Mouse (Mus musculus): Measurements from ENCODE around the gene Fam174b. TPM values are rescaled to one million over a fixed set of nuclear protein-coding genes. Genes with fewer than 3 reads are reported as not detected.

Gene Fam174b
- 35.7 and 40.2 TPM in 2 replicates for polyA plus RNA-seq (2015; fragmentation: Nextera tagmentation; extraction: Ambion mirVana)

- peak; percentile 78 for ATAC-seq (ENCODE audit: low FRiP score)
- H3K9me3 ChIP-seq = no peaks in the 10 kb centered on the region
- WGBS = under 1% methylated on average over 94 of the region's 94 CpGs
- peaks cover 25% of the 10 kb centered on the region for H3K27me3 ChIP-seq
- H3K9ac ChIP-seq = peak within 1 kb of the TSS; percentile 86
- peaks cover 34% of the 10 kb centered on the region for H3K4me1 ChIP-seq (replicated peaks)
- H3K4me3 ChIP-seq = peak within 1 kb of the TSS; percentile 68
- H3K4me2 ChIP-seq = peak within 1 kb of the TSS; percentile 86
- no peaks in the 10 kb centered on the region for H3K36me3 ChIP-seq
- H3K27ac ChIP-seq = peak within 1 kb of the TSS; percentile 92
Measured at GRCm38 (mm10) chr7:73740111-73741035, at the start of gene Fam174b. TSS of gene Fam174b (plus strand) at chr7:73740302.

- ATAC-seq (ENCODE audit: low FRiP score) = no peak
- Histone ChIP-seq H3K27me3 (no peaks in the 10 kb centered on the region), H3K4me3 (no peak overlapping the region), H3K9me3 (0 out of 2 replicates have a peak, but pooled peaks cover 4% of the 10 kb centered on the region), H3K4me2 (no peak overlapping the region), H3K27ac (no peak overlapping the region), H3K4me1 (replicated peaks) (no peaks in the 10 kb centered on the region), H3K36me3 (no peaks in the 10 kb centered on the region), H3K9ac (no peak overlapping the region)
- 85% methylated on average over 3 of the region's 3 CpGs for WGBS
Measured at GRCm38 (mm10) chr7:73697092-73697491, 43.0 kb upstream of the Fam174b start.

- Histone ChIP-seq H3K4me1 (replicated peaks) (no peaks in the 10 kb centered on the region), H3K9ac (no peak overlapping the region), H3K9me3 (no peaks in the 10 kb centered on the region), H3K4me3 (no peak overlapping the region), H3K27me3 (no peaks in the 10 kb centered on the region), H3K36me3 (no peaks in the 10 kb centered on the region), H3K27ac (no peak overlapping the region), H3K4me2 (no peak overlapping the region)
- no peak for ATAC-seq (ENCODE audit: low FRiP score)
Measured at GRCm38 (mm10) chr7:73704305-73704704, 35.8 kb upstream of the Fam174b start.

- Histone ChIP-seq H3K9ac (no peak overlapping the region), H3K4me3 (no peak overlapping the region), H3K27ac (no peak overlapping the region), H3K36me3 (no peaks in the 10 kb centered on the region), H3K27me3 (no peaks in the 10 kb centered on the region), H3K9me3 (no peaks in the 10 kb centered on the region; the same call in 1 of the 2 replicates), H3K4me1 (replicated peaks) (peaks cover 8% of the 10 kb centered on the region), H3K4me2 (no peak overlapping the region)
- 93% methylated on average over 8 of the region's 8 CpGs for WGBS
- ATAC-seq (ENCODE audit: low FRiP score) = no peak
Measured at GRCm38 (mm10) chr7:73713506-73713905, 26.6 kb upstream of the Fam174b start.

GRCm38 (mm10) chr7:73715928-73716749 lies 24.0 kb upstream of the Fam174b start:
- Histone ChIP-seq H3K9ac (no peak overlapping the region), H3K36me3 (no peaks in the 10 kb centered on the region), H3K4me3 (no peak overlapping the region), H3K27ac (peak overlapping the region; percentile 52; the same call in 1 of the 2 replicates), H3K27me3 (no peaks in the 10 kb centered on the region), H3K4me2 (no peak overlapping the region), H3K9me3 (no peaks in the 10 kb centered on the region; the same call in 1 of the 2 replicates), H3K4me1 (replicated peaks) (peaks cover 11% of the 10 kb centered on the region)
- ATAC-seq (ENCODE audit: low FRiP score) = peak; percentile 88
- WGBS = 32% methylated on average over 15 of the region's 15 CpGs

- Histone ChIP-seq H3K4me1 (replicated peaks) (peaks cover 11% of the 10 kb centered on the region), H3K27ac (peak overlapping the region; percentile 30; the same call in 1 of the 2 replicates), H3K9ac (no peak overlapping the region), H3K4me2 (no peak overlapping the region), H3K4me3 (no peak overlapping the region), H3K27me3 (no peaks in the 10 kb centered on the region), H3K9me3 (no peaks in the 10 kb centered on the region; the same call in 1 of the 2 replicates), H3K36me3 (no peaks in the 10 kb centered on the region)
- 47% methylated on average over 3 of the region's 3 CpGs for WGBS
- ATAC-seq (ENCODE audit: low FRiP score) = no peak
Measured at GRCm38 (mm10) chr7:73716841-73717240, 23.3 kb upstream of the Fam174b start.

GRCm38 (mm10) chr7:73718031-73718430 lies 22.1 kb upstream of the Fam174b start:
- WGBS = 75% methylated on average over 10 of the region's 10 CpGs

GRCm38 (mm10) chr7:73718497-73719007 lies 21.6 kb upstream of the Fam174b start:
- no peak for ATAC-seq (ENCODE audit: low FRiP score)
- Histone ChIP-seq H3K9ac (no peak overlapping the region), H3K4me3 (no peak overlapping the region), H3K27ac (no peak overlapping the region), H3K4me1 (replicated peaks) (peaks cover 11% of the 10 kb centered on the region), H3K36me3 (no peaks in the 10 kb centered on the region), H3K9me3 (no peaks in the 10 kb centered on the region; the same call in 1 of the 2 replicates), H3K4me2 (no peak overlapping the region), H3K27me3 (no peaks in the 10 kb centered on the region)
- 65% methylated on average over 5 of the region's 5 CpGs for WGBS

More at GRCm38 (mm10) chr7:73718031-73718430, 22.1 kb upstream of the Fam174b start:
- Histone ChIP-seq H3K9ac (no peak overlapping the region), H3K27ac (no peak overlapping the region), H3K36me3 (no peaks in the 10 kb centered on the region), H3K27me3 (no peaks in the 10 kb centered on the region), H3K4me1 (replicated peaks) (peaks cover 11% of the 10 kb centered on the region), H3K9me3 (no peaks in the 10 kb centered on the region; the same call in 1 of the 2 replicates), H3K4me2 (no peak overlapping the region), H3K4me3 (no peak overlapping the region)
- no peak for ATAC-seq (ENCODE audit: low FRiP score)

GRCm38 (mm10) chr7:73721046-73721445 lies 19.1 kb upstream of the Fam174b start:
- Histone ChIP-seq H3K9ac (no peak overlapping the region), H3K4me1 (replicated peaks) (peaks cover 9% of the 10 kb centered on the region), H3K27ac (no peak overlapping the region), H3K9me3 (no peaks in the 10 kb centered on the region; the same call in 1 of the 2 replicates), H3K36me3 (no peaks in the 10 kb centered on the region), H3K4me3 (no peak overlapping the region), H3K27me3 (no peaks in the 10 kb centered on the region), H3K4me2 (no peak overlapping the region)
- ATAC-seq (ENCODE audit: low FRiP score) = no peak
- whole genome bisulfite sequencing = 61% methylated on average over 3 of the region's 3 CpGs

- no peak for ATAC-seq (ENCODE audit: low FRiP score)
- H3K9me3 ChIP-seq = no peaks in the 10 kb centered on the region; the same call in 1 of the 2 replicates
- peaks cover 6% of the 10 kb centered on the region; the same call in 1 of the 2 replicates for H3K4me1 ChIP-seq (replicated peaks)
- 85% methylated on average over 3 of the region's 3 CpGs for WGBS
- H3K27ac ChIP-seq = no peak overlapping the region
- H3K36me3 ChIP-seq = no peaks in the 10 kb centered on the region
- no peak overlapping the region for H3K4me2 ChIP-seq
- no peak overlapping the region for H3K4me3 ChIP-seq
- no peaks in the 10 kb centered on the region for H3K27me3 ChIP-seq
- no peak overlapping the region for H3K9ac ChIP-seq
Measured at GRCm38 (mm10) chr7:73721764-73722163, 18.3 kb upstream of the Fam174b start.

- ATAC-seq (ENCODE audit: low FRiP score) = no peak
Measured at GRCm38 (mm10) chr7:73729913-73730312, 10.2 kb upstream of the Fam174b start.

More at GRCm38 (mm10) chr7:73729913-73730312, 10.2 kb upstream of the Fam174b start:
- Histone ChIP-seq H3K4me3 (no peak overlapping the region), H3K4me2 (no peak overlapping the region), H3K9ac (no peak overlapping the region), H3K36me3 (no peaks in the 10 kb centered on the region), H3K4me1 (replicated peaks) (0 out of 2 replicates have a peak, but pooled peaks cover 6% of the 10 kb centered on the region), H3K9me3 (no peaks in the 10 kb centered on the region), H3K27ac (peak overlapping the region; percentile 44), H3K27me3 (no peaks in the 10 kb centered on the region)
- WGBS = 43% methylated on average over 7 of the region's 7 CpGs

Data from hindbrain, embryonic 13.5 days (tissue).